Mouse (Mus musculus) intestine, postnatal 0 days (tissue): ENCODE data around the gene Gramd1a. TPM values are rescaled to one million over a fixed set of nuclear protein-coding genes. Genes with fewer than 3 reads are reported as not detected.

Experiments used
- ATAC-seq: fragments of 200-750 bp; cut with Nextera tagmentation; 2 replicates; pipeline ENCODE4 v1.8.0; 2017; ENCODE audit warnings: mild to moderate bottlenecking, moderate TSS enrichment, moderate library complexity
- H3K27ac ChIP-seq: fragments of 300-500 bp; sonication (generic); 2 replicates; pipeline ENCODE4 v1.5.1; 2014; ENCODE audit warnings: mild to moderate bottlenecking, low read depth, low read length, moderate library complexity
- H3K27me3 ChIP-seq: fragments of 300-500 bp; sonication (generic); replicated peaks from 2 replicates; pipeline ENCODE4 v1.6.1; 2014; ENCODE audit warnings: low read length, mixed read lengths; ENCODE audit not compliant: control insufficient read depth, insufficient read depth
- H3K36me3 ChIP-seq: fragments of 300-500 bp; sonication (generic); 2 replicates; pipeline ENCODE4 v1.6.1; 2014; ENCODE audit warnings: mild to moderate bottlenecking, moderate library complexity; ENCODE audit not compliant: control insufficient read depth, insufficient read depth
- H3K4me1 ChIP-seq: fragments of 300-500 bp; sonication (generic); replicated peaks from 2 replicates; pipeline ENCODE4 v1.6.1; 2014; ENCODE audit warnings: antibody characterized with exemption, low read length, mixed read lengths; ENCODE audit not compliant: control insufficient read depth, insufficient read depth
- H3K4me2 ChIP-seq: fragments of 300-500 bp; sonication (generic); replicated peaks from 2 replicates; pipeline ENCODE4 v1.6.1; 2014; ENCODE audit warnings: low read depth, mild to moderate bottlenecking, moderate library complexity
- H3K4me3 ChIP-seq: fragments of 300-500 bp; sonication (generic); 2 replicates; pipeline ENCODE4 v1.5.1; 2014; ENCODE audit warnings: low read depth, low read length
- H3K9ac ChIP-seq: fragments of 300-500 bp; sonication (generic); 2 replicates; pipeline ENCODE4 v1.6.1; 2014; ENCODE audit warnings: mild to moderate bottlenecking, low read depth, low read length
- H3K9me3 ChIP-seq: fragments of 300-500 bp; sonication (generic); 2 replicates; pipeline ENCODE4 v1.6.1; 2016; ENCODE audit warnings: mixed run types; ENCODE audit not compliant: control insufficient read depth
- CTCF ChIP-seq: sonication (generic); IDR thresholded peaks from 2 replicates; pipeline ENCODE4 v1.5.1; 2016; ENCODE audit warnings: low read depth, mild to moderate bottlenecking, control low read depth, antibody characterized with exemption, moderate library complexity
- whole genome bisulfite sequencing: fragments of 180-500 bp; shearing (Covaris S2); extraction: QIAGEN DNeasy Blood & Tissue Kit; methylation state at CpG from one replicate; pipeline ENCODE4 v1.1.7; 2014; 5-methylcytosine and 5-hydroxymethylcytosine counted together
- polyA plus RNA-seq: library from polyadenylated mRNA; unstranded; fragments of >200 nt; fragmentation: Nextera tagmentation; extraction: Ambion mirVana; gene quantifications from 2 replicates; pipeline ENCODE4 v1.2.1, GENCODE M21; 2015

Gene Gramd1a
- polyA plus RNA-seq, 1 experiment from 2014 or later, result 10.3 TPM

- peak overlapping the region; percentile 83 for H3K27ac ChIP-seq
- H3K36me3 ChIP-seq, result no peaks in the 10 kb centered on the region
- peak; percentile 34 for ATAC-seq
- peak overlapping the region; percentile 81 for H3K9ac ChIP-seq
- peak overlapping the region; percentile 81 for H3K4me2 ChIP-seq
- no peaks in the 10 kb centered on the region for H3K9me3 ChIP-seq
- no peak for TF ChIP-seq CTCF
- H3K4me3 ChIP-seq, result peak overlapping the region; percentile 75
- no peaks in the 10 kb centered on the region for H3K4me1 ChIP-seq
- WGBS, result 32% methylated on average over 23 of the region's 23 CpGs
- no peaks in the 10 kb centered on the region for H3K27me3 ChIP-seq
These were observed 4.1 kb downstream of the Gramd1a start for GRCm38 (mm10) chr7:31151301-31152241.

GRCm38 (mm10) chr7:31150566-31151300, 5.0 kb downstream of the Gramd1a start:
- H3K4me2 ChIP-seq, result peak overlapping the region; percentile 81
- H3K9ac ChIP-seq, result peak overlapping the region; percentile 81
- H3K4me3 ChIP-seq, result peak overlapping the region; percentile 75
- H3K9me3 ChIP-seq, result no peaks in the 10 kb centered on the region
- H3K27me3 ChIP-seq, result no peaks in the 10 kb centered on the region
- ATAC-seq, result peak; percentile 76
- H3K36me3 ChIP-seq, result no peaks in the 10 kb centered on the region
- peaks cover 5% of the 10 kb centered on the region; the same call in 1 of the 2 replicates for H3K4me1 ChIP-seq
- no peak for TF ChIP-seq CTCF
- peak overlapping the region; percentile 83 for H3K27ac ChIP-seq
- WGBS, result 2% methylated on average over 63 of the region's 63 CpGs

DNA sequence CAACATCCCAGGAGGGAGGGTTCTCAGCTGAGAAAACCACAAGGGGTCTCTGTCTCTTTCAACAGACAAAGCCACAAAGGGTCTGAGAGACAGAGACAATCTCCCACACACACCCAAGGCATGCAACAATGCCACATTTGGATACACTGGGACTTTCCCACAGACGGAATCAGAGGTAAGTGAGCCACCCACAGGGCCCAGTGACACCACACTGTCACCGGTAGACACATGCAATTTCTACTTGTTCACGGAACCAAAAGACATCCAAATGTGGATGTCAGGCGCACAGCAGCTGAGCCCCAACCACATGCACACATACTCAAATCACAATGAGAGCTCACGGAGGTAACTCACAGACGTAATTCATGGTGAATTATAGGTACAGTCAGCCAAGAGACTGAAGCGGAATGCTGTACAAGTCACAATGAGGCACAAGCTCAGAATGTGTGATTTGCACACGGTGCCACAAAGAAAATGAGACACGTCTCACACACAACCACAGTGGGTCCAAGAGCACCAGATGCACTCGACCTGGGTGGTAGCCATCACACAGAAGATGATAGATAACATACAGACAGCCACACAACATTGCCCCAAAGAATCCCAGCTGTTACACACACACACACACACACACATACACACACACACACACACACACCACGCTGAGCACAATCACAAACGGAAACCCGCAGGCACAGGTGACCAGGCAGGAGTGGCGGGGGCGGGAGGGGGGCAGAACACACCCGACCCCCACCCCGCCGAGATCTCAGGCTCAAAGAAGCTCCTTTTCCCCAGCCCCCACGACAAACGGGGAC, 5.7 kb downstream of the Gramd1a start:
- Histone ChIP-seq H3K27me3 (no peaks in the 10 kb centered on the region), H3K36me3 (no peaks in the 10 kb centered on the region), H3K27ac (peak overlapping the region; percentile 83; the same call in 1 of the 2 replicates), H3K9ac (peak overlapping the region; percentile 81), H3K4me1 (peaks cover 5% of the 10 kb centered on the region; the same call in 1 of the 2 replicates), H3K4me3 (peak overlapping the region; percentile 75), H3K9me3 (no peaks in the 10 kb centered on the region), H3K4me2 (peak overlapping the region; percentile 81)
- no peak for TF ChIP-seq CTCF
- no peak for ATAC-seq
- WGBS, result 22% methylated on average over 20 of the region's 20 CpGs

DNA sequence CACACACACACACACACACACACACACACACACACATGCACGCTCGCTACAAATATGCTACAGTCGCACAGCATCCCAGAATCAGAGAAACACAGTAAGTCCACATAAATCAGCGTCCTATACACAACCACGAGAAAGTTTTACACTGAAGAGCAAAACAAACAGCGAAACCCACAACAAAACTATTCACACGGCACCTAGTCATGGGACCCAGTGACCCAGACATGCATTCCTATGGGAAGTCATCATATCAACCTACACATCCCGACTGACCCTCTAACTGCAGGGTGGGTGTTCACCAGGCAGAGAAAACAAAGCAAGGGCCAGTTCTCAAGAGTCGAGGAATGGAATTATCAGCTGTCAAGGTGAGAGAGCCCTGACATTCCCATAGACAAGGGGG, 6.4 kb downstream of the Gramd1a start:
- 0 out of 2 replicates have a peak overlapping the region, but pooled peaks have one; percentile 17 for H3K9ac ChIP-seq
- H3K4me1 ChIP-seq, result peaks cover 5% of the 10 kb centered on the region; the same call in 1 of the 2 replicates

DNA sequence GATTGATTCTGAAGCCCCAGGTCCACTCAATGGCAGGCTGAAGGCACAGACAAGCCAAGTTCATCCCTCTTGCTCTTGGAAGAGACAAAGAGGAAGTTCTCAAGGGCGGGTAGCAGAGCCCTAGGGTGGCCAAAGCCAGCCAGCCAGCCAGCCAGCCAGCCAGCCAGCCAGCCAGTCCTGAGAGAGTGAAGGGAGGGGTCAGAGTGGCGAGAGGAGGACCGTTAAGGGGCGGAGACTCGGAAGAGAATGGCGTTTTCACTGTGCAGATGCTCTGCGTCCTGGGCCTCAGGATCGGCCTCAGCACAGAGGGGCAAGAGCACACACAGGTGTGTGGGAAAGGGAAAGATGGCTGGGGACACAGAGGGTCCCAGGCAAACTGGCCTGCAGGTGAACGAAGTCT, 6.9 kb downstream of the Gramd1a start:
- WGBS, result 39% methylated on average over 9 of the region's 9 CpGs
- Histone ChIP-seq H3K9ac (no peak overlapping the region), H3K4me3 (peak overlapping the region; percentile 75), H3K36me3 (no peaks in the 10 kb centered on the region), H3K4me2 (peak overlapping the region; percentile 81), H3K9me3 (no peaks in the 10 kb centered on the region), H3K4me1 (peaks cover 5% of the 10 kb centered on the region; the same call in 1 of the 2 replicates), H3K27me3 (no peaks in the 10 kb centered on the region), H3K27ac (no peak overlapping the region)
- TF ChIP-seq CTCF, result no peak
- no peak for ATAC-seq

More for the DNA sequence above, 6.4 kb downstream of the Gramd1a start:
- 55% methylated on average over 9 of the region's 9 CpGs for WGBS
- Histone ChIP-seq H3K27me3 (no peaks in the 10 kb centered on the region), H3K4me2 (peak overlapping the region; percentile 81), H3K27ac (no peak overlapping the region), H3K9me3 (no peaks in the 10 kb centered on the region), H3K36me3 (no peaks in the 10 kb centered on the region), H3K4me3 (peak overlapping the region; percentile 75)
- no peak for TF ChIP-seq CTCF
- ATAC-seq, result no peak
